Mouse (Mus musculus) adrenal gland, postnatal 4 days (tissue): ENCODE results near the gene Islr. TPM values are rescaled to one million over a fixed set of nuclear protein-coding genes. Genes with fewer than 3 reads are reported as not detected.

ENCODE experiments used
- DNase-seq, 2 experiments: peaks; one replicate each; pipeline ENCODE4 v3.0.0; 2021 to 2022; ENCODE audit warnings: low spot score in 2 of 2, mixed read lengths in 2 of 2
- total RNA-seq, 2 experiments: library from RNA; stranded (reverse); gene quantifications; 2 replicates each; pipeline ENCODE4 v1.2.3; 2021

The Islr gene
- total RNA-seq, 2 experiments from 2014 or later = 64.5 to 66.7 TPM

- DNase-seq = no peak
These were observed 6.1 kb downstream of the Islr start for GRCm38 (mm10) chr9:58197781-58198701.

GRCm38 (mm10) chr9:58196610-58197567 lies 7.2 kb downstream of the Islr start:
- no peak for DNase-seq

- DNase-seq = no peak
These were observed 8.0 kb downstream of the Islr start for GRCm38 (mm10) chr9:58196141-58196540.

- DNase-seq = no peak
These were observed 8.4 kb downstream of the Islr start for GRCm38 (mm10) chr9:58195671-58196070.

GRCm38 (mm10) chr9:58194222-58194621 lies 9.9 kb downstream of the Islr start:
- no peak for DNase-seq

- no peak for DNase-seq
These were observed 19.6 kb downstream of the Islr start for GRCm38 (mm10) chr9:58184456-58184855.

- DNase-seq = no peak
These were observed 24.7 kb downstream of the Islr start for GRCm38 (mm10) chr9:58179390-58179789.

- DNase-seq = no peak
These were observed 26.9 kb downstream of the Islr start for GRCm38 (mm10) chr9:58177165-58177564.

- no peak for DNase-seq
These were observed 28.2 kb downstream of the Islr start for GRCm38 (mm10) chr9:58175745-58176487.

- no peak for DNase-seq
These were observed 29.3 kb downstream of the Islr start for GRCm38 (mm10) chr9:58174818-58175251.

- no peak for DNase-seq
These were observed 31.2 kb downstream of the Islr start for GRCm38 (mm10) chr9:58172863-58173262.

GRCm38 (mm10) chr9:58169426-58169825 lies 34.7 kb downstream of the Islr start:
- no peak for DNase-seq

- no peak for DNase-seq
These were observed 35.2 kb downstream of the Islr start for GRCm38 (mm10) chr9:58168880-58169279.

GRCm38 (mm10) chr9:58165779-58166178 lies 38.3 kb downstream of the Islr start:
- no peak for DNase-seq

GRCm38 (mm10) chr9:58163146-58163545 lies 41.0 kb downstream of the Islr start:
- DNase-seq = no peak

GRCm38 (mm10) chr9:58162173-58162572 lies 41.9 kb downstream of the Islr start:
- no peak for DNase-seq

- no peak for DNase-seq
These were observed 43.8 kb downstream of the Islr start for GRCm38 (mm10) chr9:58160315-58160714.

GRCm38 (mm10) chr9:58159855-58160254 lies 44.3 kb downstream of the Islr start:
- no peak for DNase-seq

- no peak for DNase-seq
These were observed 45.4 kb downstream of the Islr start for GRCm38 (mm10) chr9:58158541-58159311.

- no peak for DNase-seq
These were observed 46.3 kb downstream of the Islr start for GRCm38 (mm10) chr9:58157838-58158237.
